Mouse (Mus musculus): ENCODE data around the gene Bcas3. TPM values are rescaled to one million over a fixed set of nuclear protein-coding genes. Genes with fewer than 3 reads are reported as not detected.

Gene Bcas3
- polyA plus RNA-seq, 1 experiment from 2014 or later, result 29.7 TPM

GRCm38 (mm10) chr11:85323567-85324330 is 29.2 kb upstream of the Bcas3 start:
- no peaks in the 10 kb centered on the region for H3K27me3 ChIP-seq (replicated peaks; ENCODE audit: control insufficient read depth, insufficient read depth, low read length)
- no peak for ATAC-seq
- H3K27ac ChIP-seq (ENCODE audit: low read depth, low read length), result no peak overlapping the region
- 77% methylated on average over 9 of the region's 9 CpGs for WGBS
- no peaks in the 10 kb centered on the region for H3K9me3 ChIP-seq (ENCODE audit: control insufficient read depth, low read length)
- H3K4me3 ChIP-seq (ENCODE audit: low read length), result no peak overlapping the region
- no peaks in the 10 kb centered on the region for H3K4me1 ChIP-seq (ENCODE audit: control insufficient read depth, insufficient read depth, low read depth, low read length)
- no peaks in the 10 kb centered on the region for H3K36me3 ChIP-seq (ENCODE audit: control insufficient read depth, insufficient read depth, low read length)
- H3K9ac ChIP-seq (ENCODE audit: low read depth, low read length), result no peak overlapping the region
- H3K4me2 ChIP-seq (ENCODE audit: low read length), result no peak overlapping the region

DNA sequence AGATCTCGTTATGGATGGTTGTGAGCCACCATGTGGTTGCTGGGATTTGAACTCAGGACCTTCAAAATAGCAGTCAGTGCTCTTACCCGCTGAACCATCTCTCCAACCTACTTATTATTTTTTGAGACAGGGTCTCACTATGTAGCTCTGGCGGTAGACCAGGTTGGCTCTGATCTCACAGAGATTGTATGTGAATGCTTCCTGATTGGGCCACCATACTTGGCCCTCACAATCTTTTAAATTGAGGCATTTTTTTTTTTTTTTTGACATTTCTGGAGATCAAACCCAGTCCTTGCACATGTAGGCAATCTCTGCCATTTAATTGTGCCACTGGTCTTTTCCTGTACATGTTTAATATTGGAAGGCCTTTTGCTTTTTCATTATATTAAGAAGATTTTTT is 24.2 kb upstream of the Bcas3 start:
- Histone ChIP-seq H3K9me3 (ENCODE audit: control insufficient read depth, low read length) (no peaks in the 10 kb centered on the region), H3K4me3 (ENCODE audit: low read length) (no peak overlapping the region), H3K36me3 (ENCODE audit: control insufficient read depth, insufficient read depth, low read length) (peaks cover 5% of the 10 kb centered on the region), H3K4me1 (ENCODE audit: control insufficient read depth, insufficient read depth, low read depth, low read length) (no peaks in the 10 kb centered on the region), H3K4me2 (ENCODE audit: low read length) (no peak overlapping the region), H3K27me3 (replicated peaks; ENCODE audit: control insufficient read depth, insufficient read depth, low read length) (no peaks in the 10 kb centered on the region), H3K27ac (ENCODE audit: low read depth, low read length) (no peak overlapping the region), H3K9ac (ENCODE audit: low read depth, low read length) (no peak overlapping the region)
- no peak for ATAC-seq
- WGBS, result 94% methylated on average over 3 of the region's 3 CpGs

DNA sequence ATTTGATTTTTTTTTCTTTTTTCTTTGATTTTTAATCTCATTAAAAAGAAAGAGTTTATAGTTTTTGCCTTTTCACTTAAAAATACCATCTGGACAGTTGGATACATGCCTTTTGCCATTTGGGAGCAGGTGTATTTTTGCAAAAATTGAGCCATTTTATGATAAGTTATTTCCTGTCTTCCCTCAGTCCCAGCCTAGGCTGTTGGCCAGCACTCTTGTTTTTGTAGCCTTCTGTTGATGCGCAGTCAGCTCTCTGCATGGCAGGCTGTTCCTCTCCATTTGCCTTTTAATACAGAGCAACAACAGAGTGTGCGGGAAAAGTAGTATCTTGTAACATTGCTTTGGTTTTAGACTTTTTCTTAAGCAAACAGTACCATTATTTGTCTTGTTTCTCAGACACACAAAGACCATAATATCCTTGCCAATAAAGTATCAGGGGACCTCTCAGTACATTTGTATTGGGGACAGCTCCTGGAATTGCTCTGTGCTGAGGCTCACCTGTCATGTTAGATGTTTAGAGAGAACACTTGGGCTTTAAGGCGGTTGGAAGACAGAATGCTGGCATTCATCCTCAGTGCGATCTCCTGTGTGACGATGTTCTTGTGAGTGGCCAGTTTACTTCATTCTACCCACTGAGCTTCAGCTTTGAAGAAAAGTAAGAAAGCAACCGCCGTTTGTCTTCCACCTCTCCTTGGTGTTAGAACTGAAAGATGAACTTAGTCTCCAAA is 23.6 kb upstream of the Bcas3 start:
- 83% methylated on average over 7 of the region's 7 CpGs for WGBS
- no peaks in the 10 kb centered on the region for H3K4me1 ChIP-seq (ENCODE audit: control insufficient read depth, insufficient read depth, low read depth, low read length)
- H3K4me2 ChIP-seq (ENCODE audit: low read length), result no peak overlapping the region
- no peak overlapping the region for H3K27ac ChIP-seq (ENCODE audit: low read depth, low read length)
- no peaks in the 10 kb centered on the region for H3K27me3 ChIP-seq (replicated peaks; ENCODE audit: control insufficient read depth, insufficient read depth, low read length)
- H3K9me3 ChIP-seq (ENCODE audit: control insufficient read depth, low read length), result no peaks in the 10 kb centered on the region
- peaks cover 5% of the 10 kb centered on the region for H3K36me3 ChIP-seq (ENCODE audit: control insufficient read depth, insufficient read depth, low read length)
- no peak overlapping the region for H3K4me3 ChIP-seq (ENCODE audit: low read length)
- H3K9ac ChIP-seq (ENCODE audit: low read depth, low read length), result no peak overlapping the region
- no peak for ATAC-seq

DNA sequence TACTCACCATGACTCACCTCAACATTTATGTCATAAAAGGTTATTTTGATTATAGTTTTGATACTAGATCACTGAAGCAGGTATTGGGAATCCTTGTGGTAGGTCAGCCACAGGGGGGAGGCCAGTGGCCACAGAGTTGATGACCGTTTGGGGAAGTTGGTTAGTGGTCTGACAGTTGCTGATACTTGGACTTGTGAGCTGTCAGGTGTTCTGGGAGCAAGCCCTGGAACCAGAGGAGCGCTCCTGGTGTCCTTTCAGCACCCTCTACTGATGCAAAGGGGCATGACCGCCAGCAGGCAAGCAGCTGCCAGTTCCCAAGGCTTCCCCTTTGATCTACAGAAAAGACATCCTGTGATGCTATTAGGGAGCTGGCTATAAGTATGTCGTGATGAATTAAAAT is 18.2 kb upstream of the Bcas3 start:
- H3K36me3 ChIP-seq (ENCODE audit: control insufficient read depth, insufficient read depth, low read length), result peaks cover 14% of the 10 kb centered on the region
- no peak for ATAC-seq

DNA sequence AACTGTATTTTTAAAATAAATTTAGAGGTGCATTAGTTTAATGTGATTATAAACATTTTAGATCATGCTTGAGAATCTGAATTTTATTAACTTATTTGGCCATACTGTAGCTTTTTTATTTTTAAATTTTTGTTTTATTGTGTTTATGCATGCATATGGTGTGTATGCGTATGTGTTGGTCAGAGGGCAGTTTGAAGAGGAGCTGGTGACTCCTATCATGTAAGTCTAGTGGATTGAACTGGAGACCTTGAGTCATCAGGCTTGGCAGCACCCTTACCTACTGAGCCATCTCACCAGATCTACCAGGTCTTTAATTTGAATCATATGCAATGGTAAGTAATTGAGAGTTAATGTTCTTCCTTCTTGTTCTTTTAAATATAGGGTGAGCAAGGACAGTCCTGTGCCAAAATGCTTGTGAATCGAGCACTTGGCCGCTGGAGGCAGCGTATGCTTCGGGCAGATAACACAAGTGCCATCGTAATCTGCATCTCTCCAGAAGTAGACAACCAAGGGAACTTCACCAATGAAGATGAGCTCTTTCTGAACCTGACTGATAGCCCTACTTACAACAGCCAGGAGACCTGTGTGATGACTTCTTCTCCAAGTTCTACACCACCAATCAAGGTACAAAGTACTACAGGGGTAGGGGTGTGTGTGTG is 13.7 kb upstream of the Bcas3 start:
- ATAC-seq, result no peak
- Histone ChIP-seq H3K27ac (ENCODE audit: low read depth, low read length) (no peak overlapping the region), H3K27me3 (replicated peaks; ENCODE audit: control insufficient read depth, insufficient read depth, low read length) (no peaks in the 10 kb centered on the region), H3K4me1 (ENCODE audit: control insufficient read depth, insufficient read depth, low read depth, low read length) (no peaks in the 10 kb centered on the region), H3K4me2 (ENCODE audit: low read length) (no peak overlapping the region), H3K4me3 (ENCODE audit: low read length) (no peak overlapping the region), H3K9ac (ENCODE audit: low read depth, low read length) (no peak overlapping the region), H3K36me3 (ENCODE audit: control insufficient read depth, insufficient read depth, low read length) (peaks cover 18% of the 10 kb centered on the region), H3K9me3 (ENCODE audit: control insufficient read depth, low read length) (no peaks in the 10 kb centered on the region)
- 97% methylated on average over 6 of the region's 6 CpGs for WGBS

More for the DNA sequence above, 18.2 kb upstream of the Bcas3 start:
- Histone ChIP-seq H3K27me3 (replicated peaks; ENCODE audit: control insufficient read depth, insufficient read depth, low read length) (no peaks in the 10 kb centered on the region), H3K9me3 (ENCODE audit: control insufficient read depth, low read length) (no peaks in the 10 kb centered on the region), H3K4me2 (ENCODE audit: low read length) (no peak overlapping the region), H3K4me1 (ENCODE audit: control insufficient read depth, insufficient read depth, low read depth, low read length) (no peaks in the 10 kb centered on the region), H3K27ac (ENCODE audit: low read depth, low read length) (no peak overlapping the region), H3K9ac (ENCODE audit: low read depth, low read length) (no peak overlapping the region), H3K4me3 (ENCODE audit: low read length) (no peak overlapping the region)
- WGBS, result 45% methylated on average over 4 of the region's 4 CpGs

GRCm38 (mm10) chr11:85340070-85340616 is 12.8 kb upstream of the Bcas3 start:
- Histone ChIP-seq H3K27me3 (replicated peaks; ENCODE audit: control insufficient read depth, insufficient read depth, low read length) (no peaks in the 10 kb centered on the region), H3K9ac (ENCODE audit: low read depth, low read length) (no peak overlapping the region), H3K9me3 (ENCODE audit: control insufficient read depth, low read length) (no peaks in the 10 kb centered on the region), H3K4me3 (ENCODE audit: low read length) (no peak overlapping the region), H3K4me1 (ENCODE audit: control insufficient read depth, insufficient read depth, low read depth, low read length) (no peaks in the 10 kb centered on the region), H3K27ac (ENCODE audit: low read depth, low read length) (no peak overlapping the region), H3K4me2 (ENCODE audit: low read length) (no peak overlapping the region), H3K36me3 (ENCODE audit: control insufficient read depth, insufficient read depth, low read length) (peaks cover 18% of the 10 kb centered on the region)
- 96% methylated on average over 7 of the region's 7 CpGs for WGBS
- no peak for ATAC-seq

GRCm38 (mm10) chr11:85353819-85354218 is 852 bp downstream of the Bcas3 start:
- Histone ChIP-seq H3K27me3 (replicated peaks; ENCODE audit: control insufficient read depth, insufficient read depth, low read length) (no peaks in the 10 kb centered on the region), H3K27ac (ENCODE audit: low read depth, low read length) (no peak overlapping the region), H3K4me1 (ENCODE audit: control insufficient read depth, insufficient read depth, low read depth, low read length) (peaks cover 10% of the 10 kb centered on the region), H3K36me3 (ENCODE audit: control insufficient read depth, insufficient read depth, low read length) (peaks cover 4% of the 10 kb centered on the region; the same call in 1 of the 2 replicates), H3K9ac (ENCODE audit: low read depth, low read length) (no peak overlapping the region), H3K9me3 (ENCODE audit: control insufficient read depth, low read length) (no peaks in the 10 kb centered on the region), H3K4me2 (ENCODE audit: low read length) (peak overlapping the region; percentile 76), H3K4me3 (ENCODE audit: low read length) (peak overlapping the region; percentile 77; the same call in 1 of the 2 replicates)
- WGBS, result 76% methylated on average over 4 of the region's 4 CpGs
- no peak for ATAC-seq

DNA sequence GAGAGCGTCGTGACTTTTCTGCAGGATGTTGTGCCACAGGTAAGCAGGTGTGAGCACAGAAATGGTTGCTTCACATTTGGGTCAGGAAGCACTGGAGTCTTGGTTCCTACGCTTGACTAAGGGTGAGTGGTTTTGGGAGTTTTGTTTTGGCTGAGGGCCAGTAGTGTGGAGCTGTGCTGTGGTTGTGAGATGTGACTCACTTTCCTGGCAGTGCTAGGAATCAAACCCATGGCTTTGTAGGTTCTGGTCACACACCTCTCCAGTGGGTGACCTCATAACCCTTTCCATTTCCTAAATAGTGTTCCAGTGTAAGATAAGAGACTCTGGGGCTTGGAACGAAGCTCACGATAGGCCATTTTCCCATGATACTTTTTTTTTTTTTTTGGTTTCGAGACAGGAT is 6.7 kb downstream of the Bcas3 start:
- 94% methylated on average over 6 of the region's 6 CpGs for WGBS
- no peak overlapping the region for H3K4me2 ChIP-seq (ENCODE audit: low read length)
- H3K4me3 ChIP-seq (ENCODE audit: low read length), result no peak overlapping the region
- H3K27me3 ChIP-seq (replicated peaks; ENCODE audit: control insufficient read depth, insufficient read depth, low read length), result no peaks in the 10 kb centered on the region
- H3K9me3 ChIP-seq (ENCODE audit: control insufficient read depth, low read length), result no peaks in the 10 kb centered on the region
- H3K4me1 ChIP-seq (ENCODE audit: control insufficient read depth, insufficient read depth, low read depth, low read length), result no peaks in the 10 kb centered on the region
- no peak for ATAC-seq
- no peak overlapping the region for H3K27ac ChIP-seq (ENCODE audit: low read depth, low read length)
- H3K9ac ChIP-seq (ENCODE audit: low read depth, low read length), result no peak overlapping the region
- peaks cover 9% of the 10 kb centered on the region; the same call in 1 of the 2 replicates for H3K36me3 ChIP-seq (ENCODE audit: control insufficient read depth, insufficient read depth, low read length)

GRCm38 (mm10) chr11:85361621-85362020 is 8.7 kb downstream of the Bcas3 start:
- no peak for ATAC-seq
- Histone ChIP-seq H3K36me3 (ENCODE audit: control insufficient read depth, insufficient read depth, low read length) (0 out of 2 replicates have a peak, but pooled peaks cover 7% of the 10 kb centered on the region), H3K27ac (ENCODE audit: low read depth, low read length) (no peak overlapping the region), H3K4me3 (ENCODE audit: low read length) (no peak overlapping the region), H3K9me3 (ENCODE audit: control insufficient read depth, low read length) (no peaks in the 10 kb centered on the region), H3K4me1 (ENCODE audit: control insufficient read depth, insufficient read depth, low read depth, low read length) (no peaks in the 10 kb centered on the region), H3K4me2 (ENCODE audit: low read length) (no peak overlapping the region), H3K9ac (ENCODE audit: low read depth, low read length) (no peak overlapping the region), H3K27me3 (replicated peaks; ENCODE audit: control insufficient read depth, insufficient read depth, low read length) (no peaks in the 10 kb centered on the region)
- 86% methylated on average over 8 of the region's 8 CpGs for WGBS
